Mouse (Mus musculus) spleen, postnatal 36 days (tissue): ENCODE measurements around the gene Ndufv3.

ENCODE experiments used
- DNase-seq, 2 experiments: peaks; one replicate each; pipeline ENCODE4 v3.0.0; 2022; ENCODE audit warnings: low spot score in 2 of 2, mixed read lengths in 1 of 2

Gene Ndufv3

DNA sequence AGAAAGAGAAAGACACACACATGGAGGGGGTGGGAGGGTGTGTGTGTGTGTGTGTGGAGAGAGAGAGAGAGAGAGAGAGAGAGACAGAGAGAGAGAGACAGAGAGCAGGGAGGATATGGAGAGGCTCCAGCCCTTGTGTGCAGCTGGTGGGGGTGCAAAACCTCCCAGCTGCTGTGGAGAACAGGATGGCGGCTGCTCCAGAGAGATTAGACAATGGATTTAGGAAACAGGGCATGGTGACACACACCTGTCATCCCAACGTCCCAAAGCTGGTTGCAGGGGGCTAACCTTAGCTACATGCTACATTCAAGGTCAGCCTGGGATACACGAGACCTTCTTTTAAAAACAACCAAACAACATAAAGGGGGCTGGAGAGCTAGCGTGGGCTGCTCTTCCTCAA is 36.3 kb downstream of the Ndufv3 start:
- DNase-seq: no peak

DNA sequence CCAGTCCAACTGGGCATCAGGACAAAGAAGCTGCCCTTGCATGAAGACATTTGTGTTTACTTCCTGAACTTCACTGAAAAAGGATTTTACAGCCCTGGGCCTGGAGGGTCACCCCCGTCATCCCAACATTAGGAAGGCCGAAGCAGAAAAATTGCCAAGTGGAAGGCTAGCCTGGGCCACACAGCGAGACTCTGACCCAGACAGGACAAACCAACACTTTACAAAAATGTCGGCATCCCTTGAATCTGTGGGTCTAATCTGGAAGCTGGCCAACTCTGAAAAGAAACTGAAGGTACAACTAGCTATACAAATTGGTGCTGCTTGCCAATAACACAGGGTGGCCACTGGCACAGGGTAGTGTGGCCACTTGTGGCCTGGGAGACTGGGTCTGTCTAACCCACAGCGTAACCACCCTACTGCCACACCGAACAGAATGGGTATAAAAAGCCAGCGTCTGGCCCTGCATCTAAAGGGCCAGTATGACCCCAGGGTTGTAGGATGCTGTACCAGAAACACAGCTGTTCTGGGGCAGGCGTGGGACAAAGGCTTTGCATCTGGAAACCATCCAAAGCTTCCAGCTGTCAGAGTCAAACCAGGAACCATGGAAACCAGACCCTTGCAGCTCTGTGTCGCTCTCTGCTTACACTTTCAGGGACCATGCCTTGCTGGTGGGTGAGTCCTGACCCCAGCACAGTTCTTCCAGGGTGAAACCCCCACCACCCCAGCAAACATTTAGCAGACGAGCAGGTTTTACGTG is 37.4 kb downstream of the Ndufv3 start:
- no peak for DNase-seq

DNA sequence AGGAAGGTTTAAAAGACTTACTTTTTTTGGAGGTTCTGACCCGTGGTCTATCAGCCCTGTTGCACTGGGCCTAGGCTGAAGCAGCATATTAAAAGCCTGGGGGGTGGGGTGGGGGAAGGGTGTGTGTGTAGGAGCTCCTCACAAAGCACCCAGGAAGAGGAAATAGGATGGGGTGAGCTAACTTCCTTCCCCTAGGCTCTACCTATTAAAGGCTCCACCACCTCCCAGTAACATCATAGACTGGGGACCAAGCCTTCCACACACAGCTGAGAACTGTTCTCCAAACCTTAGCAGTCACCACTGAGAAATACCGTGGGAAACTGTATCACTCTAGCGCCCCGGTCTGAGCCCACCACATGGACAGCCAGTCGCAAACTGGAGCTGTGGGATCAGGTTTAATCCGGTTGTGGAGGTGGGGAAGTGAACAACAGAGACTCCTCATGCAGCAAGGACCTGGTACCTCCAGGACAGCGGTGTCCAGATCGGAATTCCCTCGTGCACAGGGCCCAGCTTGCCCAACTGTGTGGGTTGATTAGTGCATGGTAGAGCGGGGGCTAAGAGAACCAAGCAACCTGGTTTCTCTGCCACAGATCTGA is 38.1 kb downstream of the Ndufv3 start:
- no peak for DNase-seq

DNA sequence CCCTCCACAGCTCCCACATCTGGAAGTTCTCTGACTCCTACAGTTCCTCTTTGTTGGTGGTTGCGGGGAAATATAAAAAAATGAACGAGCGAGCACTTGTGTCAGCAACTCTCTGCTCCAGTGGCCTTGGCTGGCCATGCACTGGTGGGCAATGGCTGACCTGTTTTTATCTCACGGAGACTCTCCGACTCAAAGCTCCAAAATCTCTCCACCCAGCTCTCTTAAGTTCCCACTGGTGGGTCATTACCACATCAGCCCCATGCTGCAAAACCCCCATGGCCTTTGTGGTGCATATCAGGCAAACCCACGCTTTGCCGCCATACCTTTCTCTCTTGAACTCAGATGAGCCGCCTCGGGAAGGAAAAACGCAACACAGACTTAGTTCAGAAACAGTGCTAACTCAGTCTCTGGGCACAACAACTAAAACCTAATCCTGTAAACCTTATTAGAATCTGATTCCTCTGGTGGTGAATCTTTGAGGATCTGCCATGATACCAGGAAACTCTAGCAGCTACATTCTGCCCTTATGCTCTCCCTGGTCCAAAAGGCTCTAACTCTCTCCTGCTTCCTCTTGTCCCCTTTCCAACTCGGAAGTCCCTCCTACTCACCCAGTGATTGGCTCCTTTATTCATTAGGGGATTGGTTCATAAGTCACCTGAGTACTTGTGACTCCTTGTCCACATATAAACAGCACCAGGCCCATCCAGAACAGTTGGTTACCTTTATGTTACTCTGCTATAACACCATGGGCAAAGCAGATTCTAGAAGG is 39.3 kb downstream of the Ndufv3 start:
- DNase-seq: no peak

DNA sequence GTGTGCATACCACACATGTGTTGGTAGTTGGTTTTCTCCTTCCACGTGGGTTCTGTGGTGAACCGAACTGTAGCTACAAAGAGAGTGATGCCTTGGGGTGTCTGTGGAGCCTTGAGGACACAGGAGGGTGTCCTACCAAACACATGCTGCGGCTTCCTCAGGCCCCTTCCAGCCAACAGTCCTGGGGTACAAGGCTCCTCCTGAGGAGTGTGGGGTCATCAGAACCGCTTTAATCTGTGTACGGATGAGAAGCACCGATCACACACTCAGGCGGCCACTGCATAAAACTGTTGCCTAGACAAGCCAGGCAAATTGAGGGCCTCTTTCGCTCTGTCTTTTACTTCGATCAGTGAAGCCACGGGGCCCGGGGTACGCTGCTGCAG is 43.7 kb downstream of the Ndufv3 start:
- peak; percentile 13 to 44 for DNase-seq

DNA sequence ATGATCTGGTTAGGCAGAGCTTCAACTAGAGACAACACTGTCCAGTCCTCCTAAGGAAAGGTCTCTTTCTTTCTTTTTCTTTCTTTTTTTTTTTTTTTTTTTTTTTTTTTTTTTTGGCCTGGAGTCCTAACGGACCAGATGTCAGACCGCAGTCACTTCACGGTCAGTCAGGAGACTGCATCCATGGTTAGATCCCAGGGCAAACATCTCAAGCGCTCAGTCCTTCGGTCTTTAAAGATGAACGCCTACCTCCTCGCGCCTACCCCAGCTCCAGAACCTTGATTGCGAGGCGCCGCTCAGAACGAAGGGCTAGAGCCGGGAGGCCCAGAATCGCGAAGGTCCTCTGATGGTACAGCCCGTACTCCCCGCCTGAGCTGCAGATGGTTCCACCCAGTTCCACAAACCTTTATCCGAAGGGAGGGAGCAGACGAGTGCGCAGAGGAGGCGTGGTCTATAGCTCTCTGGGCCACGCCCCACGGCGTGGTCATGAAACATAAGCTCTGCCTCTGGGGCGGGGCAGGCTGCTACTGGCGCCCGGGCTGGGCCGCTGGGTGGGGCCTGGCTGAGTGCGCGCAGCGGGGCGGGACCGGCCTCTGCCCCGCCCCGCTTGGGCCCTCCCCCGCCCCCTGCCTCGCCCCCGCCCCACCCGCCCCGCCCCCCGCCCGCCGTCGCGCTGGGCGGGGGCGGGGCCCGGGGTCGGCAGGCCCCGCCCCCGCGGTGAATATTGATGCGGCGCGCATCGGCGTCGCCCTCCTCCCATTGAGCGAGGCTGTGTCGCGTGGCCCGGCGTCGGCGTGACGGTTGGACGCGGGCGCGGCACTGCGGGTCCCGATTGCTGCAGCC is 44.3 kb downstream of the Ndufv3 start, which contains the start of gene Pknox1:
Gene Pknox1, plus strand, starts transcription at position 720 of the 843 bp plus-strand sequence.
- DNase-seq: peak; percentile 99 to 100

DNA sequence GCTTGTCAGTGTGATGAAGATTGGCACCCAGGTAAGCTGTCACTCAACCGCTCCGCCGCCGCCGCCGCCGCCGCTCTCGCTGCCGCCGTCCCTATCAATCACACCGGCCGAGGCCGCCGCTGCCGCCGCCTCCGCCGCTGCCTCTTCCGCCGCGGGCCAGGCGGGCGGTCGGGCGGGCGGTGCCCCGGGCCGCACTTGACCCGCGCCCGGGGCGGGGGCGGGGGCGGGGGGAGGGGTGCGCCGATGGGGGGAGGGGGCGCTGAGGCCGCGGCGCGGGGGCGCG is 44.9 kb downstream of the Ndufv3 start:
- DNase-seq: no peak

DNA sequence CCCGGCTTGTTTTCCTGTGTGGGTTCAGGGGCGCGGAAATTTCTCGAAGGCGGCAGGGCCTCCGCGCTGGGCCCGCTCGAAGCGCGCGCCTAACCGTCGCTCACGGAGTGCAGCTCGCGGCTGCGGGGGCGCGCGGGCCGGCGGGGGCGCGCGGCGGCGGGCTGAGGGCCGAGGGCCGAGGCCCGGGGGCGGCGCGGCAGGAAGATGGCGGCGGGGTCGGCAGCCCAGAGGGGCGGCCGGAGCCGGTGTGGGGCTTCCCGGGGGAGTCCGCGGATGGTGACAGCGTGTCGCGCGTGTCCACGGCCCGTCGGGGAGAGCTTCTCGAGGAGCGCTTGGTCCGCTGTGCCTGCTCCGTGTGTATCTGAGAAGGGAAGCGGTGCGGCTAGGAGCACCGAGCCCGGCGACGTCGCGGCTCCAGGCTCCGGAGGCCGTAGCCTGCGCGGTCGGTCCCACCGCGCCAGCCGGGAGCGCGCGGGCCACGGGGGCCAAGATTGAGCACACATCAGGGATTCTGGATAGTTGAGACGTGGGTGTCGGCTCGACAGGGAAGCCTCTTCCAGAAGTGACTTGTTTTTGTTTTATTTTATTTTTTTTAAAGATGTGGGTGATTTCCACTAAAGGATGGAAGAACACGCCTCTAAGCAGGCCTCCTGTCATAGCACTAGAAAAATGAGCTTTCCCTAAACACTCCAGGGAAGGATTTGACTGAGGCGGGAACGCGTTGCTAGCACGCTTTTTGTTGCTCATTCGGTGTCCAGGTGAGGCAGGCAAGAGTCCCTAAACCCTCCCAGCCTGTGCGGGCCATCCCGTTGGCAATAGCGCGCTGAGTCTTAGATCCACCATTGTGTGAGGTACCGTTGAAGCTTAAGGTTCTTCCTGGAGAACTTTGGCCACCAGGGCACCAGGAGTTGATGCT is 45.5 kb downstream of the Ndufv3 start:
- peak; percentile 64 to 68 for DNase-seq

DNA sequence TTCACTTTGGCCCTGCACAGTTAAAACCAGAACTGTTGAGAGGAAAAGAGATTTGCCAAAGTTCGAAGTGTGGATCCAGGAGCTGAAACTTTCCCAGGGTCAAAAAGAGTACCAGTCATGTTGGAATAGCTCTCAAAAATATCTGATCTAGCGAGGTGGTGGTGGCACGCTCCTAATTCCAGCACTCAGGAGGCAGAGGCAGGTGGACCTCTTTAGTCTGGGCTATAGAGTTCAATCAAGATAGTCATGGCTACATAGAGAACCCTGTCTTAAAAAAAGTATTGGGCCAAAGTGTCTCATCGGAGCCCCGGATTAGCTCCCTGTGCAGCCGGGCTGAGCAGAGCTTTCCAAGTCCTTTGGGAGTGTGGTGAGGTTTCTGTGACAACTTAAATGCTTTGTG is 46.4 kb downstream of the Ndufv3 start:
- DNase-seq: no peak

DNA sequence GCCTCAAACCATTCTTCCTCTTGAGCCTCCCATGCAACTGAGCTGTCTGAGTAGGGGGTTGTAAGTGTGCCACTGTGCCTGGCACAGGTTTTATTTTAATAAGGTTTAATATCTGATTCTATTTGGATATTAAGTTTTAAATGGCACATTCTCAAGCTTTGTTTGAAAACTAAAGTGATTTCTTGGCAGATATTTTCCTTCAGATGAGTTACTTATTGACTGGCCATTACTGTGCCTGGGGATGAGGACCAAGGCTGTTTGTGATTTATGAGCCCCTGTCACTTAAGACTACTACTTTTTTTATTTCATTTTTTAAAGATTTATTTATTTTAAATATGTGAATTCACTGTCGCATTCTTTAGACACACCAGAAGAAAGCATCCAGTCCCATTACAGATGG is 49.8 kb downstream of the Ndufv3 start:
- DNase-seq: no peak

DNA sequence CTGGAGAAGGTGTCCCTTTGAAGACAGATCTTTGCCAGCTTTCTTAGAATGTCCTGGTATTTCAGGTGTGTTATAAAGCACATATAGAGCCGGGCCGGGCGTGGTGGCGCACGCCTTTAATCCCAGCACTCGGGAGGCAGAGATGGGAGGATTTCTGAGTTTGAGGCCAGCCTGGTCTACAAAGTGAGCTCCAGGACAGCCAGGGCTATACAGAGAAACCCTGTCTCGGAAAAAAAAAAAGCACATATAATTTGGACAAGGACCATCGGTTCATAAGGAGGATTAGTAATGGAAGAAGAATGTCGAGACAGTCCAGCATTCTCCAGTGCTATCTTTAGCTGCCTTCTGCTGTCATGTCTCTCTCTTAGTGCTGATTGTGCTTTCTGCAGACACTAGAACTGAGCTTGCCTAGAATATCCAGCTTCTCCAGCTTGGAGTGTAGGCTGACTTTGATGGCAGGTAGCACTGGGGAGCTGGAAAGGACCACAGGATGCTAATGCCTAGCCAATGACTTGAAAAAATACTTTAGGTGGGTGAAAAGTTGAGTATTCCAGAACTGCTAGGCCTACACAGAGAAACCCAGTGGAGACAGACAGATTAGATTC is 50.5 kb downstream of the Ndufv3 start:
- peak in 1 of 2 experiments; percentile 40 for DNase-seq

DNA sequence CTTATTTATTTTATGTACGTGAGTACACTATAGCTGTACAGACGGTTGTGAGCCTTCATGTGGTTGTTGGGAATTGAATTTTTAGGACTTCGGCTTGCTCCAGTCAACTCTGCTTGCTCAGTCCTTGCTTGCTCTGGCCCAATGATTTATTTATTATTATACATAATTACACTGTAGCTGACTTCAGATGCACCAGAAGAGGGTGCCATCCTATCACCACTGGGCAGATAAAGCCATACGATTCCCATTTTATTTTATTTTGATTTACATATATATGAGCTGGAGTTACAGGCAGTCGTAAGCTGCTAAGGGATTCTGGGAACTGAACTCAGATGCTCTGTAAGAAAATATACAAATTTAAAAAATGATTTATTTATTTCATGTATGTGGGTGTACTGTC is 51.8 kb downstream of the Ndufv3 start:
- DNase-seq: no peak

DNA sequence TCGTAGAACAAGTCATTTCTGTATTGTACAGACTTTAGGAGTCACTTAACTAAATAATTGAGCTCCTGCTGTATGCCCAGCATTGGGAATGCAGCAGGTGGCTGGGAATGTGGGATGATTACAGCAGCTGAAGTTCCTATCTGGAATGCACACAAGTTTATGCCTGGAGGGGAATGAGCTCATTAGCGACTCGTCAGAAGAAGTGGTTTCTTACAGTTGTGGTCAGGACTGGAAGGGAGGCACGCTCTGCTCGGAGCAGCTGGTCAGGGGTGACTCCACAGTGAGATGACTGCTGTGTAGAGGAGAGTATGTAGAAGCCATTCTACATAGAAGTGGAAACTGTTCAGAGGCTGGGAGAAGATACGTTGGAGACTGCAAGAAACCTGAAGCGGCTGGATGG is 54.7 kb downstream of the Ndufv3 start:
- no peak for DNase-seq

DNA sequence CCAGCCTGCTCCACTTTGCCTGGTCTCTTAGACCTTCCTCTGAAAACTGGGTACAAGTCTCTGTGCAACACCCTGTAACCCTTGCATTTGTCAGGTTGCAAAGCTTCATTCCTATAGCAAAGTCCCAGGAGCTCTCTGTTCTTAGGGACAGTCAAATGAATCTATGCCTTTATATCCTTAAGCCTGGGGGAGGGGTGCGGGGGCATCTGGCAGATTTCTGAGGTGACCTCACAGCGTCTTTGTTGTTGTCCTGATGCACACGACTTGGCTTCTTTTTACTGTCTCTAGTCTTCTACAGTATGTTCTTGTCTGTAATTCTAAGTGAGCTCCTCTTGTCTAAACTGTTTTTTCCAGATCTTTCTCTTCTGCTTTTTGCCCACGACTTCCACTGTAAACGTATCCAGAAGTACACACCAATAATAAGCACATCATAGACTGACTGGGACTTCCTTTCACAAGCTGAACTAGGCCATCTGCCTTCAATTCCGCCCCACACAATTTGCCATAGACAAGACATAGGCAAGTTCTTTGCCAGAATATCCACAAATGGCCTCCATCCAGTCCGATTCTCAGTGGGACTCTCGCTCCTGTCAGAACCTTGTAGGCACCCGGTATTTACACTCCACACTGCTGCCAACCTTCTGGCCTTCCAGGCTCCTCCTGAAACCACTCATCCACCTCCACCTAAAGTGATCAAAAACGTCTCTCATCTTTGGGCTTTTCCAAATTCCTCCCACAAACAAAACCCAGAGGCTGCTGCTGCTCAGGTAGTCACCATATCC is 56.7 kb downstream of the Ndufv3 start:
- no peak for DNase-seq

DNA sequence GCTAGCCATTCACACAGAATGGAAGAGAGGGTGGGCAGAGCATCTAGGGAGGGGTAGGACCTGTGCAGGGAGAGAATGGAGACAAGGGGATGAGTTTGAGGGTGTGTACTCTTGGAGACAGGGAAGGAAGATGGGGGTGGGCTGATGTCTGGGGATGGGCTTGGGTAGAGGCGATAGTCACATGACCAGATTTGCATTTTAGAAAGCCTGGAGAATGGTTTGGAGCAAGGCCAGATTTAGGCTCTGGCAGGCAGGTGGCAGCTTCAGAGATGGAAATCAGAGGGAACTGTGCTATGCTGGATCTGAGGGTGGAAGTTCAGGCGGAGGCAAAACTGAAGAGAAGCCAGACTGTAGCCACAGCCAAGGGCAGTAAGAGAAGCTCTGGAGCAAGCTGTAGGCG is 60.4 kb downstream of the Ndufv3 start:
- DNase-seq: no peak
